Mouse (Mus musculus): Measurements from ENCODE around the gene Gm29276.
"Not testable (repeated sequence)": the region's sequence is repeated elsewhere in the genome, so short reads cannot be mapped to it uniquely, and the experiment has no call there.

Gene Gm29276

DNA sequence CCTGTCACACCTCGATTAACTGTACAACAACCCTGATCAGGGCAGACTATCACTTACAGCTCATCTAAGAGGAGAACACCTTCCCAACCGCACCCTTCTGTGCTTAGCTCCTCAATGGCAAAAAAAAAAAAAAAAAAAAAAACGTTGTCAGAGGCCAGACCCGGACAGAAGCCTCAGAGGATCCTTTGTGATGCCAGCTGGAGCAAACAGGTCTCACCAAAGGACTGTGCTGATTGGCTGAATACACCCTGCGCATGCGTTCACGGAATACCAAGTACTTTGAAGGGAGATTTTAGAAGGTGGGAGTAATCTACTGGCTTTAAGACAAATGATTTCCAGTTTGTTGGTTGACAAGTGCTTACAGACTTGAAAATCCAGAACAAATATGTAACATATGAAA lies at the start of gene Gm29276:
TSS of gene Gm29276 (minus strand) at position 101 of the 400 bp plus-strand sequence.
- DNase-seq (ENCODE audit: extremely low spot score, low read depth, low spot score): not testable (repeated sequence)
